Mouse (Mus musculus) CD4-positive, CD25-positive, alpha-beta regulatory T cell, adult 4 months (primary cell): ENCODE data around the gene Net1. TPM values are rescaled to one million over a fixed set of nuclear protein-coding genes. Genes with fewer than 3 reads are reported as not detected.

Source experiments
- polyA plus RNA-seq, 2 experiments: library from polyadenylated mRNA; unstranded; fragments of 100-300 nt; shearing (Covaris generic); gene quantifications; one replicate each; pipeline ENCODE4 v1.2.1; 2017

The Net1 gene
- polyA plus RNA-seq, 2 experiments from 2014 or later, result 26.6 to 31.7 TPM

Other genes with a start within 250 kb of the Net1 start
- not detected for gene Calml3, start 113.9 kb downstream of the Net1 start, polyA plus RNA-seq
- gene Calm4, start 80.5 kb downstream of the Net1 start, polyA plus RNA-seq, result not detected
- not detected for gene Calm5, start 64.0 kb downstream of the Net1 start, polyA plus RNA-seq
- gene Tubal3, start 54 bp upstream of the Net1 start, polyA plus RNA-seq, result under 1 TPM; 0.43 to 0.44 TPM
- not detected for gene Ucn3, start 27.1 kb upstream of the Net1 start, polyA plus RNA-seq
- gene Akr1c14, start 130.8 kb upstream of the Net1 start, polyA plus RNA-seq, result not detected
- gene Akr1c18, start 232.4 kb upstream of the Net1 start, polyA plus RNA-seq, result under 1 TPM in 1 of 2 experiments, not detected in 1; 0.71 TPM